Mouse (Mus musculus) kidney, postnatal 25 days (tissue): ENCODE data around the gene 4931428L18Rik.

Source experiments
- DNase-seq, 2 experiments: peaks; one replicate each; pipeline ENCODE4 v3.0.0; 2021; ENCODE audit warnings: mixed read lengths in 2 of 2

The 4931428L18Rik gene

GRCm38 (mm10) chr1:31150546-31150945 lies 71.9 kb downstream of the 4931428L18Rik start:
- DNase-seq = no peak

GRCm38 (mm10) chr1:31149671-31150070 lies 72.8 kb downstream of the 4931428L18Rik start:
- DNase-seq = no peak

- DNase-seq = no peak
Observed at GRCm38 (mm10) chr1:31143571-31143970, 78.9 kb downstream of the 4931428L18Rik start.

DNA sequence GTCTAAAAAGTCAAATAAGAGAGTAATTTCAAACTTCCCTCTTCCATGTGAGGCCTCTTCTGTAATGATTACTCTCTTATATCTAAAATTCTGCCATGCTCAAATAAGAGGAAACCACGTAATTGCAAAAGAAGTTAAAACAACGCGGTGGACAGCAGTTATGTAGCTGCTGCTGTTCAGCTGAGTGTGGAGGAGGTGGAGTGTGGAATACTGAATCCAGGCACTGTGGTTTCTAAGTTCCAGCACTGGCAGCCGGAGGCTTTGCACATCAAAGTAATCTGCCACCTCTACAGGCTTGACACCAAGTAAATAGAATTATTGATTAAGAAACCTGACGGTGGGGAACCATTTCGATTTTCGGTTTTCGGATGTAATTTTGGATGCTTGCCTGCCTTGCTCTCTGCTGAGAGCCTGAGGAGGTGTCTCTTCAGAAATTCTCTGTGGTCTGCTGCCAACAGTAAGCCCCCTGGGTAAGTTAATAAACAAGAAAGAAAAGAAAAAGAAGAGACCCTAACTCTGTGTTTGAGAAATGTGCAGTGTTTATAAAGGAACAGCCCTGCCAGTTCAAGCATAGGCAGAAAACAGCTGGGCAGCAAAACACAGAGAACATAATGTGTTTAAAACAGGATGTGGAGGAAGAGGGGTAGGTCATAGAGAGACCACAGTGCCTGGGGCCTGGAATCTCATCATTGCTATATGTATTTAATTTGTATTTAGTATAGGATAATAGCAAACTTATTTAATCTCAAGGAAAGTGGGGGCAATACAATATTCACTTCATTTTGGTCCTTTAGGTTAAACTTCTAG lies 80.0 kb downstream of the 4931428L18Rik start:
- no peak for DNase-seq

DNA sequence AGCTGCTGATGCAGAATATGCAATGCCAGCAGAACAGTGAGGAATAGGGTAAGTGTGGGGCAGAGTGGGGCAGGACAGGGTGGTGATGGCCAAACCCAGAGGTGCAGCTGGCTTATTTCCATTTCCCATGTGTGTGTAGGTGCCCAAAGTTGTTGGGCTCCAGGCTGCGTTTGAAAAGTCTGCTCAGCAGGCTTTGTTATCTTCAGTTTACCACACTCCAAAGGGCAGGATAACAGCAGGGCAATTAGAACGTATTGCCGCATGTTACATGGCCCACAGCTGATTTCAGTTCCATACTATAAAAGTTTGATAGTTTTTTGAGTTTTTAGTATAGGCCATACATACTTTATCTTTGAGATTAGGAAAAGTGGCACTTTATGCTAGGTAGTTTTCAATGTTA lies 84.1 kb downstream of the 4931428L18Rik start:
- DNase-seq = no peak

- DNase-seq = peak in 1 of 2 experiments; percentile 39
Observed at GRCm38 (mm10) chr1:31113466-31113865, 109.0 kb downstream of the 4931428L18Rik start.

GRCm38 (mm10) chr1:31107961-31108360 lies 114.5 kb downstream of the 4931428L18Rik start:
- DNase-seq = no peak

DNA sequence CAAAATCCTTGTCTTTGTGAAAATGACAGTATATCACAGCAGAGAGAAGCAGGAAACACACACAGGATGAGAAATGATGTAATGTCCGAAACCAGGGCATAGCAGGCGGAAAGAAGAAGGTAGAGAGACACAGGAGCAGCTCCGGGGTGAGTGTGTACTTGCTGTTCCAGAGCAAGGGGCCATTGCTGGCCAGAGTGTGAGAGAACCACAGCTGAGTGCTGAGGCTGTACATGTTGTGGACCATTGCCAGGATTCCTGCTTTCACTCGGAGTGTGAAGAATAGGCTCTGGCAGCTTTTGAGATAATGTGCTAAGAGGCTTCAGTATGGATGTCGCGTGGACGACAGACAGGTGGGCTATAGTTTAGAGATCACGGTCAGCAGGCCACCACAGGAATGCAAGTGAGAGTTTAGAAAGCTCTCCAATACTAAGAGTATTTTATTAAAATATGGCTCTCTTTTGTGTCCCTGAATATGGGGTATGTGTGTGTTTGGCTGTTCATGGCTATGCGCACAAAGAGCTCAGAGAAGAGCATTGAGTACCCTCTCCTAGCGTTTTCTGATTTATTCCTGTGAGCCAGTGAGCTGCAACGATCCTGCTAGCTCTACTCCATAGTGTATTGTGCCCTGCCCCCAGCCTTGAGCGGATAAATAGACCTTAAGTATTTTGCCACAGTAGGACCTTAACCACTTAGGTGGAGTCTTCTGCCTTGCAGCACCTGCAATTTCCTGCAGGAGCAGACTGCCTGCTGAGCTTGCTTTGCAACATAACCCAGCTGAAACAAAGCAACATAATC lies 119.4 kb downstream of the 4931428L18Rik start:
- DNase-seq = peak in 1 of 2 experiments; percentile 34

DNA sequence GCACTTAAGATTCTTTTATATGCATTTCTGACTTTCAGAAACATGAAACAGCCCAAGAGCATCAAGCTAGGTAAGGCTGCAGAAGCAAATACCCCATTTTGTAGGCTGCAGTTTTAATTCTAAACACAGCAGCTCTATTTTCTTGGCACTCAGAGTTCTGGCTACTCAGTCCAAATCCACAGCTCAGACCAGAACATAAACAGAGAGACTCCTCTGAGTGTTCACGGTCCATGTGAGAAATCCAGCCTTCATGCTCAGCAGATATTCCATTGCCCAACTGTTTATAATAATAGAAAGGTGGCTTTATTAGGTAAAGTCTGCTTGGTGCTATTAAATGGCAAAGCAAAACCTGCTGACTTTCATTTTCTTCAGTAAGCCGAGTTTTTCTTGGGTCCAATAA lies 120.2 kb downstream of the 4931428L18Rik start:
- no peak for DNase-seq

GRCm38 (mm10) chr1:31097208-31097607 lies 125.3 kb downstream of the 4931428L18Rik start:
- DNase-seq = no peak

- DNase-seq = no peak
Observed at GRCm38 (mm10) chr1:31096466-31096793, 126.1 kb downstream of the 4931428L18Rik start.

DNA sequence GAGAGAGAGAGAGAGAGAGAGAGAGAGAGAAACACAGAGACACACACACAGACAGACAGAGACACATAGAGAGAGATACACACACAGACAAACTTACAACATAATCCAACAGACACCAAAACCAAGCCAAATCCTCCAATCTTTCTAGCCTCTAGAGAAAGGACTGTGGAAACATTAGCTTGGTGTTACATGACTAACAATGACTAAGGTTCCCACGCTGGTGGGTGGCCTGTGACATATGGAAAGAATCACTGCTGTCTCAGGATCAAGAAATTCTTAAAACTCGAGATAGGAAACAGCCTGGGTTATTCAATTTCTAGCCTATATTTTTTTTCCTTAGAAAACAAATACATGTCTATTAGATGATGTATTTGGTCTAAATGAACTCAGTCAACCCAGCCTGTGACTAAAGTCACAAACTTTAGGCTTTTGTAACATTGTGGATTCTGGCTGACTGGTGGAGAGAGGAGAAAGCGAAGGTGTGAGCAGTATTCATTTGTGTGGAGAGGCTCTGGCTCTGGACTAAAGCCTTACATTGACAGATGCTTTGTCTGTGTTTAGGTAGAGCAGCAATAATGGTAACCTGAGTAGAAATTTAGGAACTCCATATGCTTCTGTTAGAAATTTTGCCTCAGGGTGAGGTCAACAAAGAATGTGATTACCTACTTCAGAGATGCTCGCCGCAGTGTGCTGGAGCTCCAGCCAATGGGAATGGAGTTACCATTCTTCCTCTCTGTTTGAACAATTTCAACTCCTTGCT lies 126.6 kb downstream of the 4931428L18Rik start:
- no peak for DNase-seq

- no peak for DNase-seq
Observed at GRCm38 (mm10) chr1:31094792-31095191, 127.7 kb downstream of the 4931428L18Rik start.

DNA sequence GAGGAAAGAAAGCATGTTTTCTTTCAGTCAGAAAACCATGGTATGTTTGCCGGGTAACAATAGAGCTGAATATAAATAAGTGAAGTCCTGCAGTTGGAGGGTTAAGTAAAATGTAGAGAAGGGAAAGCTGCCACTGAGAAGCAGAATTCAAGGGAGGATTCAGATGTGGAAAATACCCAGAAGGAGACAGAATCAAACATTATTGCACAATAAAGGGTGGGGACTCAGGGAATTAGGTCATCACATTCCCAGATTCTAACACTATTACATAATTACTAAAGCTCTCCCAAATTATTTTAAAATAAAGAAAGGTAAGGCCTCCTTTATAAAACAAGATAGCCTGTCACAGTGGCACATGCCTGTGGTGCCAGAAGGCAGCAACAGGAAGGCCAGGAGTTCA lies 128.5 kb downstream of the 4931428L18Rik start:
- DNase-seq = no peak

DNA sequence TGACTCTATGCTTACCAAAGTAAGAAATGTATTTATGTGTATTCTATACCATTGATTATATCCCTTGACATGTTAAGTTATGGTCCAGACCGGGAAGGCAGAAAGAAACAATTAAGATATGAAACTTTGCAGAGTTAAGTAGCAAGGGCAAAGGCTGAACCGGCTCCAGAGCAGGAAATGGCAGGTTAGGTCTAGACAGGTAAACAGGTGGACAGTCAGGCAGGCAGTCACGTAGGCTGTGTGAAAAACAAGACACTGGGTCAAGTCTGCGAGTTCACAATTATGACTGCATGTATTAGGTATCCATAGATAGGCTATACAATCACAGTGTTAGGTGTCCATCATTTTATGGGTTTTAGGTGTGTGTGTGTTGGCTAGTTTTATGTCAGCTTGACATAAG lies 133.8 kb downstream of the 4931428L18Rik start:
- no peak for DNase-seq

DNA sequence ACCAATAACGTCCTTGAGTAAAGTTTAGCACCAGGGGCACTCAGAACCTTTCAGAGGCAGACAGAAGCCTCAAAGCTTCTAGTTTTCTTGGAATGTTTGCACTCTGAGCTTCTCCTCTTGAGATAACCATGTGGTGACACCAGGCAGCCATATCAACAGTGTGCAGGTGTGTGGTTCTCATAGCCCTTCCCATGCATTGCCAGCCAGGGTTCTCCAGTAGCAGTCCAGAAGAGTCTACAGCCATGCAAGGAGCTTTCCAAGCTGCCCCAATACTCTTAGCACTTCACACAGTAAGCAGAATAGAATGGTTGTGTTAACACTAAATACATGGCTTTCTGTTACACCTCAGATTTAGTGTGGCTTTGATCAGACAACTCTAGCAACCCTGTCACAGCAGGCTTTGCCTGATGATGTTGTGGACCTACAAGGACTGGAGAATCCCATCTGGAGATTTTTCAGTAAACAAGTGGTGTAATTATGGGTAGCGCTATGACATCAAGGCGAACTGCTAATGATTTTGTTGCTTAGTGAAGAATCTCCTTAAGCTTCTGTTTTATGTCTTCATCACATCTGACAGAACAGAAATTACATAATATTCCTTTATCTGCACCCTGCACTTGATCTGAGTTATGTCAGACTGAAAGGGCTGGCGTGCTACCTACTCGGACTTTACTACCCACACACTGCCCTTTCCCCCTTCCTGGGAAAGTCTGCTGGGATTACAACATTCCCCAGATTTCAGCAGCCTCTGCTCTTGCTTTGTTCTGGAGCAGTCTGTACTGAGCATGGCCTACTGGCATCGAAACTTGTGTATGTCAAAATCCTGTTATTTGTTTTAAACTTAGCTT lies 149.7 kb downstream of the 4931428L18Rik start:
- DNase-seq = peak in 1 of 2 experiments; percentile 49

DNA sequence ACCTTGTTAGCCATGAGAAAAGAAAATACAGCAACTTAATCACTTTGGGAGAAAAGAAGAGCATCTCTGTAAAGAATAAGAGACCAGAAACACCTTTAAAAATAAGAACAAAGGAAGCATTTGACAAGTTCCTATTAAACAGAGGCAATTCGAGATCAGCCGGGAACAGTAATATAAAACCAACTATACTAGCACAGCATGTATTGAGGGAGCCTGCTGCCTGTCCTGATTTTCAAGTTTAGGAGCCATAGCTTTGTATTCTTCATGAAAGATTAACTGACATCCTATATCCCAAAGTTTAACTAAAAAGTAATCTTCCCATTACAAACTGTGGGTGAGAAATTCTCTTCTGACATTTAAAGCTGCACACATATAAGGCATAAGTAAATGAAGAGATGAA lies 151.3 kb downstream of the 4931428L18Rik start:
- no peak for DNase-seq

DNA sequence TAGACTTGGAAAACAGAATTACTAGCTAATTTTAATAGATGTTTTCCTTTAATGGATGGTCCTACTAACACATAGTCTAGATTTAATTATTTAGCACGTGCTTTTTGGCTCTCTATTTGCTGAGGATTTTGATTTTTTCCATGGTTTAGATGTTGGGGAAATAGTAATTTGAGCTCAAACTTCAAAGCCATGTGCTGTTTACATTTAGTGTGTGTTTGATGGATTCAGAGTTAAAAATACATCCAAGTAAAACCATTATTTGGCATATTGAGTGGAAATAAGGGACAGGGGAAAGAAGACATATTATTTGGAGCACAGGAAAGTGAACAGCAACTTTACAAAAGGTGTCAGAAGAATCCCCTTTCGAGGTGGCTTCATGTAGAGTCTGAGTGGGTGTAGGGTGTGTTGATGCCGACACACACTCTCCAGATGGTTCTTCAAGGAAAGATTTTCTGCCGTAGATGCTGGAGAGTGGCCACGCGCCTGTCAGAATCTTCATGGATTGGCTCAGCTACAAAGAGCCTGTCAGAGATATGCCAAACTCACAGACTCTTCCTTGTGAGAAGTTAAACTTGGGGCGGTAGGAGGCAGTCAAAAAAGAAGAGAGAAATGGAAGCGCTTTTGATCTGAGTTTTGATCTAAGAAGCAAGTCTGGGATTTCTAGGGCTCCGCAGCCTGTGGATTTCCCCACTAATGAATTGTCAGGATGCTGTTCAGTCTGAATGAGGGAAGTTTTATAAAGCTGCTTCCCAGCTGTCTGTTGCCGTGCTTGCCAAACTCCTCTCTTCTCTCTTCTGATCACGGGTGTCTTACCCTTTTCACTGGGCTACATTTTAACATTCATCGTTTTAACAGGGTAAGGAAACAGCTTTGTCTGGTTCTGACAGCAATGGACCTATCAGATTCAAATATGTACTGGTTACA lies 157.4 kb downstream of the 4931428L18Rik start:
- no peak for DNase-seq

GRCm38 (mm10) chr1:31059806-31060205 lies 162.7 kb downstream of the 4931428L18Rik start:
- DNase-seq = no peak

- no peak for DNase-seq
Observed at GRCm38 (mm10) chr1:31058861-31059351, 163.6 kb downstream of the 4931428L18Rik start.

DNA sequence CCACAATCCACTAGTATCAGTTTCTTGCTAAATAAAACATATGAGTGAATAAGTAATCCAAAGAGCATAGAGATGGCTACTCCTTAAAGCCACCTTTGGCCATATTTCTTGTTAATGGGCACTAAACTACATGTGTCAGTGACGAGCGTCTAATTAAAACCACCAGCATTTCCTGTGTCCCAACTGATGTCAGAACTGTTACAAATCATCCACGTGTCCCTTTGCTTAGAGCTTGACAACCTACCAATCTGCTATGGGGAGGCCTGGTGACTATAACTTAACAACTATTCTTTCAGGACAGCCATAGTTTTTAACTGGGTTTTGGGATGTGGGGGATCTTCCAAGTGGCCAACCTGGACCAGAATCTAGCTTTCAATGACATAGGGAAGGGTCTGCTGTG lies 164.3 kb downstream of the 4931428L18Rik start:
- DNase-seq = no peak
